Mouse (Mus musculus) ES-Bruce4 (cell line): ENCODE data around the gene Fam163a. TPM values are rescaled to one million over a fixed set of nuclear protein-coding genes. Genes with fewer than 3 reads are reported as not detected.

Source experiments
- H3K27ac ChIP-seq: 2 replicates; pipeline ENCODE4 v1.5.1; 2012; ENCODE audit warnings: low read length, inconsistent platforms; ENCODE audit not compliant: insufficient read depth
- H3K27me3 ChIP-seq: 2 replicates; pipeline ENCODE4 v1.6.1; 2012; ENCODE audit warnings: mild to moderate bottlenecking, low read length, inconsistent platforms; ENCODE audit not compliant: control insufficient read depth, poor library complexity, insufficient read depth, severe bottlenecking
- H3K36me3 ChIP-seq: 2 replicates; pipeline ENCODE4 v1.6.1; 2012; ENCODE audit warnings: inconsistent platforms, mild to moderate bottlenecking, low read length, moderate library complexity; ENCODE audit not compliant: control insufficient read depth, poor library complexity, insufficient read depth, severe bottlenecking
- H3K4me1 ChIP-seq: one replicate; pipeline ENCODE4 v1.8.1; 2011; ENCODE audit warnings: low read length; ENCODE audit not compliant: control insufficient read depth, insufficient read depth
- H3K4me3 ChIP-seq: 2 replicates; pipeline ENCODE4 v1.5.1; 2011; ENCODE audit warnings: low read depth, mild to moderate bottlenecking, low read length
- H3K9ac ChIP-seq: 2 replicates; pipeline ENCODE4 v1.6.1; 2012; ENCODE audit warnings: low read depth, mild to moderate bottlenecking, inconsistent platforms; ENCODE audit not compliant: poor library complexity, severe bottlenecking
- H3K9me3 ChIP-seq: replicated peaks from 2 replicates; pipeline ENCODE4 v1.6.1; 2012; ENCODE audit warnings: mild to moderate bottlenecking, low read length, inconsistent platforms; ENCODE audit not compliant: control insufficient read depth, poor library complexity, insufficient read depth, severe bottlenecking
- CTCF ChIP-seq: IDR thresholded peaks from one replicate; pipeline ENCODE4 v1.8.1; 2011; ENCODE audit warnings: low read depth, low read length
- EP300 ChIP-seq: IDR thresholded peaks from 2 replicates; pipeline ENCODE4 v1.6.1; 2011; ENCODE audit warnings: low read depth, low read length; ENCODE audit not compliant: insufficient read depth
- POLR2A ChIP-seq: IDR thresholded peaks from one replicate; pipeline ENCODE4 v1.8.1; 2011; ENCODE audit warnings: low read length; ENCODE audit not compliant: insufficient read depth
- polyA plus RNA-seq: library from polyadenylated mRNA; stranded (reverse); fragments of >200 nt; gene quantifications from 2 replicates; pipeline ENCODE4 v1.2.4, GENCODE M21; 2011; ENCODE audit warnings: low read depth; ENCODE audit not compliant: missing spikeins, insufficient read depth, insufficient read length

Fam163a gene
- polyA plus RNA-seq, 1 experiment: 0.40 TPM

GRCm38 (mm10) chr1:156089561-156089960, 115.3 kb downstream of the Fam163a start:
- H3K9me3 ChIP-seq: no peaks in the 10 kb centered on the region
- H3K4me3 ChIP-seq: no peak overlapping the region
- no peaks in the 10 kb centered on the region for H3K27me3 ChIP-seq
- H3K36me3 ChIP-seq: no peaks in the 10 kb centered on the region
- H3K9ac ChIP-seq: no peak overlapping the region
- TF ChIP-seq POLR2A (no peak), EP300 (no peak), CTCF (no peak)
- no peaks in the 10 kb centered on the region for H3K4me1 ChIP-seq
- no peak overlapping the region for H3K27ac ChIP-seq

GRCm38 (mm10) chr1:156087586-156087985, 117.2 kb downstream of the Fam163a start:
- Histone ChIP-seq H3K9me3 (no peaks in the 10 kb centered on the region), H3K36me3 (no peaks in the 10 kb centered on the region), H3K4me3 (no peak overlapping the region), H3K9ac (no peak overlapping the region), H3K27ac (no peak overlapping the region), H3K27me3 (no peaks in the 10 kb centered on the region), H3K4me1 (no peaks in the 10 kb centered on the region)
- no peak for TF ChIP-seq EP300
- no peak for TF ChIP-seq CTCF
- no peak for TF ChIP-seq POLR2A

DNA sequence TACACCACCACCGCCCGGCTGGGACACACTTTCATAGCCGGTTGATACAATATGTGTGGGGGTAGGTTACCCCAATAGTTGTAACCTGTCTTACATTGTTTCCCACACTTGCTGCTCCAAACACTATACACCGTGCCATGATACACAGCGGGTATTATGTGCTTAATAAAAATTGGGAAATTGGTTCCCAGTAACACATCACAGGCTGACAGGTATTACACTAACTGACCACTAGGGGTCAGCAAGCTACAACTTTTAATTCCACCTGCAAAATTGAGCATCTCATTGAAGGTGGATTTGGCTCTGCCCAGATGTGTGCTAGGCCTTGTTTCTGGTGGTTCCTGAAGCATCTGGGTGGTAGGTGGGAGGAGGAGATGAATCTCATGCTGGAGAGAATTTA, 119.1 kb downstream of the Fam163a start:
- Histone ChIP-seq H3K4me1 (no peaks in the 10 kb centered on the region), H3K9ac (no peak overlapping the region), H3K27ac (no peak overlapping the region), H3K9me3 (no peaks in the 10 kb centered on the region), H3K36me3 (no peaks in the 10 kb centered on the region), H3K27me3 (no peaks in the 10 kb centered on the region), H3K4me3 (no peak overlapping the region)
- TF ChIP-seq CTCF (no peak), EP300 (no peak), POLR2A (no peak)

DNA sequence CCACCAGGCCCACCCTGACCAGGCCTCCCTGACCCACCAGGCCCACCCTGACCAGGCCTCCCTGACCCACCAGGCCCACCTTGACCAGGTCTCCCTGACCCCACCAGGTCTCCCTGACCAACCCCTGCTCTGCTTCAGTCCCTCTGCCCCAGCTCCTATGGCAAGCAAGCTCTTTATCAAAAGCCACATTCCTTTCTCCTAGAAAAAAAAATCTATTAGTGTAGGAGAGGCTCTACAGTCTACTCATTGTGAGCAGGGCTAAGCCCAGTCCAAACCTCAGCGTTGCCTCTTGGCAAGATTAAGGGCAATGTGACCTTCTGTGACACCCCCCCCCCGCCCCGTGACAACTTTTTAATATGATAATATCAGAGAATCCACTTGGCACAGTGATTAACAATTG, 120.2 kb downstream of the Fam163a start:
- TF ChIP-seq CTCF: no peak
- TF ChIP-seq POLR2A: no peak
- TF ChIP-seq EP300: no peak

GRCm38 (mm10) chr1:156077655-156078054, 127.2 kb downstream of the Fam163a start:
- H3K9me3 ChIP-seq: no peaks in the 10 kb centered on the region
- H3K27ac ChIP-seq: no peak overlapping the region
- no peaks in the 10 kb centered on the region for H3K27me3 ChIP-seq
- TF ChIP-seq POLR2A (no peak), EP300 (no peak), CTCF (no peak)
- no peaks in the 10 kb centered on the region for H3K36me3 ChIP-seq
- peaks cover 7% of the 10 kb centered on the region for H3K4me1 ChIP-seq
- H3K4me3 ChIP-seq: no peak overlapping the region
- no peak overlapping the region for H3K9ac ChIP-seq

More for the DNA sequence above, 120.2 kb downstream of the Fam163a start:
- Histone ChIP-seq H3K27me3 (no peaks in the 10 kb centered on the region), H3K36me3 (no peaks in the 10 kb centered on the region), H3K9ac (no peak overlapping the region), H3K4me3 (no peak overlapping the region), H3K4me1 (no peaks in the 10 kb centered on the region), H3K27ac (no peak overlapping the region), H3K9me3 (no peaks in the 10 kb centered on the region)

DNA sequence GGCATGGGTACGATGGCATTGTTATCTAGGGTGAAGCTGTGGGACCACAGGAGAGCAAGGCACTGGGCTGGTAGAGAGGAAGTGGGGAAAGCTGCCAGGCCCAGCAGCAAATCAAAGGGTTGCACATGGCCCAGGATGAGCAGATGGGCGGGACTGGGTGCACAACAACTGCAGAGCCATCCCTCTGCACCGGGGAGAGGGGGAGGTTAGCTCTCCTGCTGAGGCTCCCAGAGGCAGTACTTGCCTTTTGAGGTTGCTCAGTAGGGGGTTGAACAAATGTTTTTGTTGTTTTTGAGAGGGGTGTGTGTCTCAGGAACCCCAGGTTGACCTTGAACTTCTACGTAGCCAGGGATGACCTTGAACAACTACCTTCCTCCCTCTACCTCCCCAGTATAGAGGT, 128.4 kb downstream of the Fam163a start:
- TF ChIP-seq EP300: peak; percentile 95
- no peak for TF ChIP-seq POLR2A
- no peak for TF ChIP-seq CTCF
- H3K27me3 ChIP-seq: no peaks in the 10 kb centered on the region
- H3K9me3 ChIP-seq: no peaks in the 10 kb centered on the region
- H3K27ac ChIP-seq: peak overlapping the region; percentile 55
- peaks cover 7% of the 10 kb centered on the region for H3K4me1 ChIP-seq
- no peaks in the 10 kb centered on the region for H3K36me3 ChIP-seq
- no peak overlapping the region for H3K9ac ChIP-seq
- H3K4me3 ChIP-seq: no peak overlapping the region

GRCm38 (mm10) chr1:156074575-156074974, 130.3 kb downstream of the Fam163a start:
- Histone ChIP-seq H3K4me3 (no peak overlapping the region), H3K9ac (no peak overlapping the region), H3K27me3 (no peaks in the 10 kb centered on the region), H3K4me1 (peaks cover 7% of the 10 kb centered on the region), H3K9me3 (no peaks in the 10 kb centered on the region), H3K27ac (peak overlapping the region; percentile 59; the same call in 1 of the 2 replicates), H3K36me3 (no peaks in the 10 kb centered on the region)
- TF ChIP-seq EP300 (peak; percentile 79; the same call in 1 of the 2 replicates), CTCF (no peak), POLR2A (no peak)
